Mouse (Mus musculus) liver, adult 2 months (tissue): Measurements from ENCODE around the gene Fcrla.

Experiments
- CTCF ChIP-seq: fragments of 200-500 bp; IDR thresholded peaks from 2 replicates; pipeline ENCODE4 v1.5.1; 2011; ENCODE audit warnings: low read depth, low read length, control low read depth
- POLR2A ChIP-seq: fragments of 200-500 bp; IDR thresholded peaks from 2 replicates; pipeline ENCODE4 v1.6.1; 2011; ENCODE audit warnings: low read length, control low read depth; ENCODE audit not compliant: insufficient read depth; ENCODE audit errors: extremely low read depth

GRCm38 (mm10) chr1:170961101-170961500, 33.7 kb upstream of the Fcrla start:
- TF ChIP-seq CTCF = no peak
- no peak for TF ChIP-seq POLR2A
